Mouse (Mus musculus) testis, postnatal 14 days (tissue): Measurements from ENCODE around the gene Eqtn.

Source experiments
- DNase-seq: peaks from one replicate; pipeline ENCODE4 v3.0.0; 2021; ENCODE audit warnings: low spot score

Gene Eqtn

DNA sequence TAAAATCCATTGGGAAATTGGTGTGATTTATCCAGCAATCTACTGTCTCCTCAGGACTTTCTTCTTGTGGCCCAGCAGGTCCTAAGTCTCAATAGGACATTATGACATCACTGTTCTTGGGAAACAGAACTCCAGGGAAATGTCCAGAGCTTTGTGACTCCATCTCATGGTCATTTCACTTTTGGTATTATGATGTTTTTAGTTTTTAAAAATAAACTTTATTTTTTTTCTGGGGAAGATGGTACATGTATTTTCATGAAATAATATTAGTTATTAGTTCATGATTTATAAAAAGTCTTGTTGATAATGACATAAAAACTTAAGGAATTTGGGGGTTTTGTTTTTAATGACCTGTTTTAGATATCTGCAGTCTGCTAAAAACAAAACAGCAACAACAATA is at the start of gene Eqtn:
Gene Eqtn (minus strand): TSS at position 101 of the 400 bp plus-strand sequence.
- no peak for DNase-seq

DNA sequence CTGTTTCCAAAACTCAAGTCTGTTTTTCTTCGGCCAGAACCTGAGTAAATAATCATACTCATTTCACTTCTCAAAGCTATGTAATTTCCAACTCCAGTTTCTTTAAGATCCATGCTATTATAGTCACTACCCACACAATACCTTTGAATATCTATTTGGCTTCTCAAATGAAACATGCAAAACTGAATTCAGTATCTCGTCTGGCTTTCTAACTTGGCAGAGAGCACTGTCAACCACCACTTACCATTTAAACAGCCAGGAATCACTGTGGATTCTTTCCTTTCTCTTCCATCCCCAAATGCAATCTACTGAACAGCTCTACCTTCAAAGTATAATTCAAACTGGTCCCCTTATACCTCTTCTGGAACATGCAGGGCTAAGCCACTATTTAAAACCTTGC is 44.7 kb upstream of the Eqtn start:
- DNase-seq = no peak

DNA sequence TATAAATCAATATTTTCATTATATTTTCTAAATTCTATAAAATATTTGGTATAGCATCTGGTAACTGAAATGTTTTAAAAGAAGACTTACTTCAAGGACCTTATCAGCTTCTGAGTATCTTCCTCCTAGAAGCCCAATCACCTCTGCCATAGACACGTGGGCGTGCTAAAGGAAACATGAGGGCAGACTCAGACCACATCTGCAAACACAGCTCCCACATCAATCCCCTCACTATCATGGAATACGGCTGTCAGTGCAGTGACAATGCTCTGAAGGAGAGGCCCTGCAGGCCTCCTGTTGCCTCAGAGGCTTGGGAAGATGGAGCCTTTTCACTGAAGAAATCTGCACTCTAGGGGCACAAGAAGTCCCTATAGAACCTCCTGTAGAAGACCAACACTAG is 24.1 kb upstream of the Eqtn start:
- DNase-seq = no peak

DNA sequence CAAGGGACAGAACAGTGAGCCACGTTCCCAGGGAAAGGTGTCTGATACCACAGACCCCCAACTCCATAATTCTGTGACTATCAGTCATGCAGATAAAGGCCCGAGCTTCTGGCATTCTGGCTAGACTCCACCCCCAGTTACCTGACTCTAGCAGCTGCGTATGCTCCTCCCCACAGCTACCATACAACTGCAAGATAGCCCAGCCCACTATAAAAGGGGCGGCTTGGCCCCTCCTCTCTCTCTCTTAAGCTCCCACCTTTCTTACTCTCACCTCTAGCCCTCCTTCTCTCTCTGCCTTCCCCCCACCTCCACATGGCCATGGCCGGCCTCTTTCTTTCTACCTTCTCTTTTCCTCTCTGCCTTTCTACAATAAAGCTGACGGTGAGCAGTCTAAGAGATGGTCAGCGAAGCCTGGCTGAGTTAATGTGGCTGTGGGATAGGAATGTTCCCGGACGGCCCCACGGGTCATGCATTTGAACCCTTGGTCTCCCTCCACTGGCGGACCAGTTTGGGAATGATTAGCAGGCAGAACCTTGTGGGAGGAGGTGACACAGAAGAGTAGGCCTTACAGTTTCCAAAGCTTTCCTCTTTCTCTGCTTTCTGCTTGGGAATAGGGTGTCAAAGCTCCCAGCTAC is 12.7 kb upstream of the Eqtn start:
- DNase-seq = no peak

DNA sequence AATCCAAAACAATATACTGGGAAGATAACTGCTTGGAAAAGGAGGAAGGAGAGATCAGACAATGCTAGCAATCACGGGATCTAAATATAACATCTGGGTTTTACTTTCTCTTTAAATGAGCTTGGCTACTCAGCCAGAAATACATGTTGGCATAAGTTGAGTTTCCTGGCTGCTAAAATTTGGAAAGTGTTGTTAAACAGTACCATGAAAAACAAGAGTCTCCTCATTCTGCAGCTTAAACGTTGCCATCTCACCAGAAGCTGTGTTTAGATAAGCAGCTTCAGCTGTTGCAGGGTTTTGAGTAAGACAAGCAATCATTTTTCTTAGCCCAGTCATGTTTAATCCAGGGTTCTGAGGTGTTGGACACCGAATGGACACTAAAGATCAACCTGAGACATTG is 26.9 kb downstream of the Eqtn start:
- no peak for DNase-seq

DNA sequence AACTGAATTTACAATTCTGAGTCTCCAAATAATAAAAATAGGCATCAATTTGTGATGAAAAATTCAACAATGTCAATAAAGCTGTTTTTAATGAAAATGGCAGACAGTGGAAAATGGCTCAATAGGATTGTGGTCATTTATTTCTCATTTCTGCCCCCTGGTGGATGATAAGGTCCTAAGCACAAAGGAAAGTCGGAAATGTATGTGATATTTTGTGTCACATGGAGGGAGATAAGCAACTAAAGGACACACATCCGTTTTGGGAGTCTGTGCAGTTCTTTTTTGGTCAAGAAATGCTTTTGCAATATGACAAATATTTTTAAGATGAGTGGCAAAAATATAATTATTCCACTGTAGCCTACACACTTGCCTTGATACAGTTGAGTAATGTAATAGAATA is 27.9 kb downstream of the Eqtn start:
- no peak for DNase-seq
